Mouse (Mus musculus) left cerebral cortex, postnatal 10 days (tissue): ENCODE data around the gene Gm21083. TPM values are rescaled to one million over a fixed set of nuclear protein-coding genes. Genes with fewer than 3 reads are reported as not detected.
"Not testable (repeated sequence)": the region's sequence is repeated elsewhere in the genome, so short reads cannot be mapped to it uniquely, and the experiment has no call there.

Experiments
- DNase-seq, 2 experiments: peaks; one replicate each; pipeline ENCODE4 v3.0.0; 2021 to 2022; ENCODE audit warnings: low spot score in 2 of 2, mixed read lengths in 1 of 2; ENCODE audit errors: extremely low spot score in 1 of 2
- intact Hi-C: fragments of 180-260 bp; cut with DNase I; formaldehyde crosslinking; loops from one replicate; pipeline ENCODE4 v1.15.1; 2025
- total RNA-seq, 2 experiments: library from RNA; stranded (reverse); gene quantifications; 2 replicates each; pipeline ENCODE4 v1.2.3; 2021

Gene Gm21083
- total RNA-seq: not detected

GRCm38 (mm10) chr5:15577033-15577432 lies at the start of gene Gm21083:
Gm21083 (plus strand) TSS chr5:15577333.
- intact Hi-C loops, DNase-seq: not testable (repeated sequence)

DNA sequence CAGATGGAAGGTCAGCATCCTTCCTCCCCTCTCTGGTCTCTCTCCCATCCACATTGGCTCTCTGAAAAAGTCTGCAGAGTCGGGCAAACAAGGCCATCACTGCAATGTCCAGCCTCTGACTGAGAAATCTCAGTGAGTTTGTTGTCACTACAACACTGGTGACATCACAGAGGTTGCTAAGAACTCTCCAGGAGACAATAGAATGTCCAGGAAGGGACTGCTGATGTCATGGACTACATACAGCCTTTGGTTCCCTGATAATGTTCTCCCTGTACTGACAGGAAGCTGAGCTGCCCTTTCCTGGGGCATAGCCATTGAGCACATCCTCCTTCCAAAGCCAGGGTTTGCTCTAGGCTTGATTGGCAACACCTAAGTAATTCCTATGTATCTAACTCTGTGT lies 48.0 kb upstream of the Gm21083 start, which contains the start of gene Gm21190:
Gene Gm21190 (minus strand): TSS at position 101 of the 400 bp plus-strand sequence.
- DNase-seq, intact Hi-C loops: not testable (repeated sequence)

DNA sequence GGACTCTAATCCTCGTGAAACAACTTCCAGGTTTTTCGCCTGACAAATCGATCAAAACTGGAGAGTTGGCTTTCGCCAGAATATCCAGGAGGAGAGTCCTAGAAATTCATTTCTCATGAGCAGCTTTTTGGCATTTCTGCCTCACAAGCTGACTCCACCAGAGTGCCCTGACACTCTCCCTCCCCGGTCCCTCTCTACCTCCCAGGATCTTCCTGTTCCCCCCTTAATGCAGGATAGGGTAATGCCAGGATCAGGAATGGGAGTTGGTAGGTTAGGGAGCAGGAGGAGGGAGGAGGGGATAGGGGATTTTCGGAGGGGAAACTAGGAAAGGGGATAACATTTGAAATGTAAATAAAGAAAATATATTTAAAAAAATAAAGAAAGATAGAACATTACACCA lies 28.5 kb upstream of the Gm21083 start:
- intact Hi-C loops, DNase-seq: not testable (repeated sequence)

GRCm38 (mm10) chr5:15549134-15549533 lies 28.0 kb upstream of the Gm21083 start:
- intact Hi-C loops, DNase-seq: not testable (repeated sequence)

- DNase-seq: not testable (repeated sequence)
These were observed 27.5 kb upstream of the Gm21083 start for GRCm38 (mm10) chr5:15549606-15550005.

GRCm38 (mm10) chr5:15558654-15559053 lies 18.5 kb upstream of the Gm21083 start:
- intact Hi-C loops, DNase-seq: not testable (repeated sequence)

More at GRCm38 (mm10) chr5:15549606-15550005, 27.5 kb upstream of the Gm21083 start:
- intact Hi-C loops: not testable (repeated sequence)

GRCm38 (mm10) chr5:15561425-15562264 lies 15.5 kb upstream of the Gm21083 start:
- DNase-seq, intact Hi-C loops: not testable (repeated sequence)

DNA sequence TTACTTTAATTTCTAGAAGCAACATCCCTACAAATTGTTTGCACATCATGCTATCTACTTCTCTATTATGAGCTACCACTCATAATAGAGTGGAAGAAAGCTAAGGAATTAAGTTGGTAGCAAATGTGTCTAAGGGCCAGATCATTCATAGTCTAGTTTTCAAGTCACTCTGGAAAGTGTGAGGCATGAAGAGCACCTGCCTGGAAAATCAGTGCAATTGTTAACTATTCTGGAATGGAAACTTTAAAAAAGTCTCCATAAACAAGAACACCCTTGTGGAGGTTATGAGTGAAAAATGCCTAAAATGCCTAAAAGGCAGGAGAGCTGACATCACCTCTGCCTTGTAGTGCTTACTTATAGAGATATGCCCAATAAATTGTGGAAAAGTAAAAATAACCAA lies 3.4 kb upstream of the Gm21083 start:
- intact Hi-C loops, DNase-seq: not testable (repeated sequence)

- DNase-seq, intact Hi-C loops: not testable (repeated sequence)
These were observed 9.2 kb downstream of the Gm21083 start for GRCm38 (mm10) chr5:15586351-15586750.

- intact Hi-C loops, DNase-seq: not testable (repeated sequence)
These were observed 11.2 kb downstream of the Gm21083 start for GRCm38 (mm10) chr5:15588291-15588690.

GRCm38 (mm10) chr5:15590635-15591034 lies 13.5 kb downstream of the Gm21083 start:
- DNase-seq, intact Hi-C loops: not testable (repeated sequence)

DNA sequence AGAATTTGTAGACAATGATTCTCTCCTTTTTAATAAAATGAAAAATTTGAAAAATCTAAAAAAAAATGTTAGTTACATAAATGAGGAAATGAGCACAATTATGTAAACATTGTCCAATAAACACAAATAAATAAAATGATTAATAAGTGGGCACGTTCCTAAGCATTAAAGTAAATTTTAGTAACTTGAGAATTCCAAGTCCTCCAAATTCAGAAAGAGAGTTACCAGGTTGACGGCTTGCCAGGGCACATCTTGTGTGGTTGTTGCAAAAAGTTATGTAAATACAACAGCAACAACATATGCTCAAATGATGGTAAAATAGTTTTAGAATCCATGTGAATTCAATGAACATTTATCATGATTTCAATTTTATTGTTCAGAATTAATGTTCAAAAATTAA lies 14.4 kb downstream of the Gm21083 start:
- intact Hi-C loops, DNase-seq: not testable (repeated sequence)

DNA sequence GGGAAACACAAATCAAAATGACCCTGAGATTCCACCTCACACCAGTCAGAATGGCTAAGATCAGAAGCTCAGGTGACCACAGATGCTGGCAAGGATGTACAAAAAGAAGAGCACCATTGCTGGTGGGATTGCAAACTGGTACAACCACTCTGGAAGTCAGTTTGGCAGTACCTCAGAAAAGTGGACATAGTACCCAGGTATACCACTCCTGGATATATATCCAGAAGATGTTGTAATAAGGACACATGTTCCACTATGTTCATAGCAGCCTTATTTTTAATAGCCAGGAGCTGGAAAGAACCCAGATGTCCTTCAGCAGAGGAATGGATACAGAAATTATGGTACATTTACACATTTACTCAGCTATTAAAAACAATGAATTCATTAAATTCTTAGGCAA lies 21.7 kb downstream of the Gm21083 start:
- intact Hi-C loops, DNase-seq: not testable (repeated sequence)

DNA sequence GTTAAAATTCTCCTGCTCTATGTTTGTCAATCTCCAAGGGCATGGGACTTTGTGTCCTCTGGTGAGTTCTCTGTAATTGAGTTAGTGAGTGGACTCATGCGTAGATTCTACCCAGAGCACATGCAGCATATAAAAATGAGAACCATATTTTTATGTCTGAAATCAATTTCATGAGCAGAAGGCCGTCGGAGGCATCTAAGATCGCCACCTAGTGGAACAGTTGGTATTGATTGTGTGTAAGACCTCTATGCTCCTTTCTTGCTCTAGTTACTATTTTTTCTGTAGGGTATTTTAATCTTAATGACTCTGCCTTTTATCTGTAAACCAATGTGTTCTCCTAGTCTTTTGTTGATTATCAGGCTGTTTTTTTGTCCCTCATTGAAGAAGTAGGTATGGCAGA lies 23.2 kb downstream of the Gm21083 start:
- DNase-seq, intact Hi-C loops: not testable (repeated sequence)

- DNase-seq, intact Hi-C loops: not testable (repeated sequence)
These were observed 24.3 kb downstream of the Gm21083 start for GRCm38 (mm10) chr5:15601481-15601880.

DNA sequence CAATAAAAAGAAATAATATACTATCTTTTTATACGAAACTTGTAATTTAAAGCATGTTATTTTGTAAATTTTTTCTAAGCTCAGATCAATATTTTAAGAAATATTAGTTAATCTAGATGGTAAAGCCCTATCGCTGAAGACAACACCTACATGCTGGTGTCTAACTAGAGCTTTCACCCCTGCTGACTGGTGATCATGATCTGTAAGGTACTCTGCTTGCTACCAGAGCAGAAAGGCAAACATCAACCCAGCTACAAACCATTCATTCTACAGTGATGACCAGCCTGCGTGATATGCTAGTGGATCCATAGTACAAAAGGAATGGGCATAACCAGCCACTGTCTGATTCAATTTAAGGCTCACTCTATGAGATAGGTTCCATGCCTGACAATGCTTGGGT lies 24.8 kb downstream of the Gm21083 start:
- intact Hi-C loops, DNase-seq: not testable (repeated sequence)

- intact Hi-C loops, DNase-seq: not testable (repeated sequence)
These were observed 25.4 kb downstream of the Gm21083 start for GRCm38 (mm10) chr5:15602424-15602947.

- intact Hi-C loops, DNase-seq: not testable (repeated sequence)
These were observed 25.9 kb downstream of the Gm21083 start for GRCm38 (mm10) chr5:15603008-15603407.

- intact Hi-C loops: not testable (repeated sequence)
These were observed 26.5 kb downstream of the Gm21083 start for GRCm38 (mm10) chr5:15603585-15603984.

GRCm38 (mm10) chr5:15606677-15607076 lies 29.5 kb downstream of the Gm21083 start:
- peak in 1 of 2 experiments; percentile 13 for DNase-seq

More at GRCm38 (mm10) chr5:15603585-15603984, 26.5 kb downstream of the Gm21083 start:
- DNase-seq: not testable (repeated sequence)

More at GRCm38 (mm10) chr5:15606677-15607076, 29.5 kb downstream of the Gm21083 start:
- intact Hi-C loops: not testable (repeated sequence)
